Mouse (Mus musculus): ENCODE data around the gene Mthfd1l. TPM values are rescaled to one million over a fixed set of nuclear protein-coding genes. Genes with fewer than 3 reads are reported as not detected.

Gene Mthfd1l
- polyA plus RNA-seq, 1 experiment: 1.6 TPM

GRCm38 (mm10) chr10:3996170-3996876 lies 23.4 kb downstream of the Mthfd1l start:
- no peaks in the 10 kb centered on the region for H3K27me3 ChIP-seq (ENCODE audit: control insufficient read depth, insufficient read depth, low read length)
- H3K4me1 ChIP-seq (ENCODE audit: control insufficient read depth, insufficient read depth, low read length): no peaks in the 10 kb centered on the region
- TF ChIP-seq POLR2A (IDR thresholded peaks at IDR 0.05; ENCODE audit: control insufficient read depth, low read depth, low read length): no peak
- peak; percentile 52; the same call in 1 of the 2 replicates for TF ChIP-seq CTCF (IDR thresholded peaks at IDR 0.05; ENCODE audit: control insufficient read depth, insufficient read depth, insufficient replicate concordance, low read depth, low read length)
- no peak overlapping the region for H3K27ac ChIP-seq (ENCODE audit: control insufficient read depth, insufficient read depth, low read depth, low read length)
- H3K36me3 ChIP-seq (ENCODE audit: control insufficient read depth, insufficient read depth, low read length): no peaks in the 10 kb centered on the region
- H3K4me3 ChIP-seq (ENCODE audit: control insufficient read depth, low read depth, low read length): no peak overlapping the region

GRCm38 (mm10) chr10:3997851-3998426 lies 25.0 kb downstream of the Mthfd1l start:
- Histone ChIP-seq H3K36me3 (ENCODE audit: control insufficient read depth, insufficient read depth, low read length) (no peaks in the 10 kb centered on the region), H3K4me1 (ENCODE audit: control insufficient read depth, insufficient read depth, low read length) (no peaks in the 10 kb centered on the region), H3K27ac (ENCODE audit: control insufficient read depth, insufficient read depth, low read depth, low read length) (no peak overlapping the region), H3K27me3 (ENCODE audit: control insufficient read depth, insufficient read depth, low read length) (no peaks in the 10 kb centered on the region), H3K4me3 (ENCODE audit: control insufficient read depth, low read depth, low read length) (no peak overlapping the region)
- TF ChIP-seq CTCF (IDR thresholded peaks at IDR 0.05; ENCODE audit: control insufficient read depth, insufficient read depth, insufficient replicate concordance, low read depth, low read length): no peak
- no peak for TF ChIP-seq POLR2A (IDR thresholded peaks at IDR 0.05; ENCODE audit: control insufficient read depth, low read depth, low read length)

- H3K36me3 ChIP-seq (ENCODE audit: control insufficient read depth, insufficient read depth, low read length): no peaks in the 10 kb centered on the region
- no peak overlapping the region for H3K4me3 ChIP-seq (ENCODE audit: control insufficient read depth, low read depth, low read length)
- H3K4me1 ChIP-seq (ENCODE audit: control insufficient read depth, insufficient read depth, low read length): no peaks in the 10 kb centered on the region
- H3K27ac ChIP-seq (ENCODE audit: control insufficient read depth, insufficient read depth, low read depth, low read length): no peak overlapping the region
- TF ChIP-seq CTCF (IDR thresholded peaks at IDR 0.05; ENCODE audit: control insufficient read depth, insufficient read depth, insufficient replicate concordance, low read depth, low read length) (no peak), POLR2A (IDR thresholded peaks at IDR 0.05; ENCODE audit: control insufficient read depth, low read depth, low read length) (no peak)
- no peaks in the 10 kb centered on the region for H3K27me3 ChIP-seq (ENCODE audit: control insufficient read depth, insufficient read depth, low read length)
These were observed 29.8 kb downstream of the Mthfd1l start for GRCm38 (mm10) chr10:4002711-4003110.

DNA sequence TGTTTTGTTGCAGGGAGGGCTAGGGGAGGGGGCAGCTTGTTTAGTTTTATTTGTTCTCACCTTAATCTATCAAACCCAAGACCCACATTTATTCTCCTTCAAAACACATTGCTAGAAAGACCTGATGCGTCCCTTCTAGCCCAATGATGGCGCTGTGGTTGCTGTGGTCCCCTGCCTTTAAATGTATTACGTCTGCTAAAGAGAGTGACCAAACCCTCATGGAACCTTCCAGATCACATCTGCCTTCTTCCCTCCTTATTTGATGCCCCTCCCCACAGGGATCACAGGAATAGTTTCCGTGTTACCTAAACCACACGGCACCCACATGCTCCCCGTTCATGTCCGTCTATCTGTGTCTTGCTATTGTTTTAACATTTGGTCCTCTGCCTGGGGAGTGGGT lies 32.3 kb downstream of the Mthfd1l start:
- TF ChIP-seq CTCF (IDR thresholded peaks at IDR 0.05; ENCODE audit: control insufficient read depth, insufficient read depth, insufficient replicate concordance, low read depth, low read length) (no peak), POLR2A (IDR thresholded peaks at IDR 0.05; ENCODE audit: control insufficient read depth, low read depth, low read length) (no peak)
- Histone ChIP-seq H3K27ac (ENCODE audit: control insufficient read depth, insufficient read depth, low read depth, low read length) (no peak overlapping the region), H3K4me1 (ENCODE audit: control insufficient read depth, insufficient read depth, low read length) (no peaks in the 10 kb centered on the region), H3K27me3 (ENCODE audit: control insufficient read depth, insufficient read depth, low read length) (no peaks in the 10 kb centered on the region), H3K36me3 (ENCODE audit: control insufficient read depth, insufficient read depth, low read length) (no peaks in the 10 kb centered on the region), H3K4me3 (ENCODE audit: control insufficient read depth, low read depth, low read length) (no peak overlapping the region)

DNA sequence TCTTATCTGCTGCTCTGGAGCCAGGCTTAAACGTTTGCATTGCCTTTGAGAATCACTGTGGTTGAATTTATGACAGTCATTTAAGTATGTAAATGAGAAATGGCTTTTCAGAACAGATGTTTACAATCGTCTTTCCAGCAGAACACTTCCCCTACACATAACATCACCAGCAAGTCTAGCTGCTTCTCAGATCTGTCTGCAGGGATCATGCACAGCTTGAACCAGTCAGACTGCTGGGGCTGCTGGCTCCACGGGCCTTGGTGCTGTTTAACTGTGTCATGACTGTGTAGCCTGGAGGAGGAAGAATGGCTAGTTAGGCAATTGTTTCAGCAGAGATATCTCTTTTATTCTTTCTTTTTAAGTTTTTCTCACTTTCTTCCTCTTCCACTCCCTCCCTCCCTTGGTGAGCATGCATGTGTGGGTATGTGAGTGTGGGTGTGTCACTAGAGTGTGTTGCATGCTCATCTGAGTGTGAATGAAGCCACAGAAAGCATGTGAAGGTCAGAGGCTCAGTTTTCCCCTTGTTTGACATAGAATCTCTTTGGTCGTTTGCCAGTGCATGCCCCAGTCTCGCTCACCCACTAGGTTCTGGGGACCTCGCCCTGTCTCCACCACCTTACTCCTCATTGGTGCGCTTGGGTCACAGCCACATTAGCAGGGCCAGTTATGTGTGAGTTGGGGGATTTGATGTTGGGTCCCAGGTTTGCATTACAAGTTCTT lies 33.5 kb downstream of the Mthfd1l start:
- Histone ChIP-seq H3K36me3 (ENCODE audit: control insufficient read depth, insufficient read depth, low read length) (no peaks in the 10 kb centered on the region), H3K4me3 (ENCODE audit: control insufficient read depth, low read depth, low read length) (no peak overlapping the region), H3K27ac (ENCODE audit: control insufficient read depth, insufficient read depth, low read depth, low read length) (no peak overlapping the region), H3K27me3 (ENCODE audit: control insufficient read depth, insufficient read depth, low read length) (no peaks in the 10 kb centered on the region), H3K4me1 (ENCODE audit: control insufficient read depth, insufficient read depth, low read length) (no peaks in the 10 kb centered on the region)
- TF ChIP-seq CTCF (IDR thresholded peaks at IDR 0.05; ENCODE audit: control insufficient read depth, insufficient read depth, insufficient replicate concordance, low read depth, low read length): no peak
- TF ChIP-seq POLR2A (IDR thresholded peaks at IDR 0.05; ENCODE audit: control insufficient read depth, low read depth, low read length): no peak

- Histone ChIP-seq H3K36me3 (ENCODE audit: control insufficient read depth, insufficient read depth, low read length) (no peaks in the 10 kb centered on the region), H3K4me1 (ENCODE audit: control insufficient read depth, insufficient read depth, low read length) (no peaks in the 10 kb centered on the region), H3K27ac (ENCODE audit: control insufficient read depth, insufficient read depth, low read depth, low read length) (no peak overlapping the region), H3K27me3 (ENCODE audit: control insufficient read depth, insufficient read depth, low read length) (no peaks in the 10 kb centered on the region), H3K4me3 (ENCODE audit: control insufficient read depth, low read depth, low read length) (no peak overlapping the region)
- TF ChIP-seq POLR2A (IDR thresholded peaks at IDR 0.05; ENCODE audit: control insufficient read depth, low read depth, low read length) (no peak), CTCF (IDR thresholded peaks at IDR 0.05; ENCODE audit: control insufficient read depth, insufficient read depth, insufficient replicate concordance, low read depth, low read length) (no peak)
These were observed 49.8 kb downstream of the Mthfd1l start for GRCm38 (mm10) chr10:4022628-4023303.

GRCm38 (mm10) chr10:4026616-4027015 lies 53.7 kb downstream of the Mthfd1l start:
- H3K36me3 ChIP-seq (ENCODE audit: control insufficient read depth, insufficient read depth, low read length): no peaks in the 10 kb centered on the region
- no peaks in the 10 kb centered on the region for H3K27me3 ChIP-seq (ENCODE audit: control insufficient read depth, insufficient read depth, low read length)
- 0 out of 2 replicates have a peak, but pooled peaks cover 2% of the 10 kb centered on the region for H3K4me1 ChIP-seq (ENCODE audit: control insufficient read depth, insufficient read depth, low read length)
- H3K27ac ChIP-seq (ENCODE audit: control insufficient read depth, insufficient read depth, low read depth, low read length): no peak overlapping the region
- TF ChIP-seq CTCF (IDR thresholded peaks at IDR 0.05; ENCODE audit: control insufficient read depth, insufficient read depth, insufficient replicate concordance, low read depth, low read length): no peak
- TF ChIP-seq POLR2A (IDR thresholded peaks at IDR 0.05; ENCODE audit: control insufficient read depth, low read depth, low read length): no peak
- no peak overlapping the region for H3K4me3 ChIP-seq (ENCODE audit: control insufficient read depth, low read depth, low read length)
